Mouse (Mus musculus): Measurements from ENCODE around the gene Sv2c.
A peak's percentile ranks its signal among the peaks of the same experiment; 100 is the strongest.
"Not testable (repeated sequence)": the region's sequence is repeated elsewhere in the genome, so short reads cannot be mapped to it uniquely, and the experiment has no call there.

Gene Sv2c

DNA sequence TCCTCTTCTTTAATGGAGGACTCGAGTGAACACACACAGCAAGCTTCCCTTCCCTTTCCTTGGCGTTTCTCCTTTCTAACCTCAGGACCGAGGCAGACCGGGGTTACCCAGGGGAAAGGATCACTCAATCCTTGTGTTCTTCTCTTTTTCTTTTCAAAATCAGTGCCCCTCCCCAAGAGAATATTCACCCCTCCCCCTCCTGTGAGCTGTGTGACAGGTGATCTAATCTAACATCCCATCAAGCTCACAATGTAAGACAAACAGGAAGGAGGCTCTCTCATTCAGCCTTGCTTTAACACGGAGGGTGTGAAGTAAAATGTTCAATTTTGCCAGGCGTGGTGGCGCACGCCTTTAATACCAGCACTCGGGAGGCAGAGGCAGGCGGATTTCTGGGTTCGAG is 158.3 kb downstream of the Sv2c start:
- no peak for DNase-seq (ENCODE audit: low read depth in 1 of 2, low spot score in 2 of 2)

GRCm38 (mm10) chr13:95973368-95973958 is 158.9 kb downstream of the Sv2c start:
- peak in 1 of 2 experiments; percentile 18 for DNase-seq (ENCODE audit: low read depth in 1 of 2, low spot score in 2 of 2)

GRCm38 (mm10) chr13:95968031-95968430 is 164.3 kb downstream of the Sv2c start:
- not testable (repeated sequence) for DNase-seq (ENCODE audit: low read depth in 1 of 2, low spot score in 2 of 2)

DNA sequence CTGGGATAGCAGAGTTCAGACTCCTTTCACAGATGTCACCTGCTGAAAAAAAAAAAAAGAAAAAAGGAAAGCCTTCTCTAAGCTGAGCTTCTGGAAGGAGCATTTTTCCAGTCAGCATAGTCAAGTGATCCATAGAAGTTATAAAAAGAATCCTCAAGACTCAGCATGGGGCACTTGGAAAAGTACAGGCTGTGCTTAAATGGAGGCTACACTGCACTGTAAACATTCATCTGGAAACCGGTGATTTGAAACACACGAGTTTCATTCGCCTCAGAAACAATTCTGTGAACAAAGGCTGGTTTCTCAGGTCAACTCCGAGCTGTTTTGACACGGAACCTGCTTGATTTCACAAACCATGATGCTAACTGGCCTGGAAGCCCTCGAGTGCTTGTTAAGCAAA is 165.6 kb downstream of the Sv2c start:
- no peak for DNase-seq (ENCODE audit: low read depth in 1 of 2, low spot score in 2 of 2)

GRCm38 (mm10) chr13:95965596-95965995 is 166.8 kb downstream of the Sv2c start:
- DNase-seq (ENCODE audit: low read depth in 1 of 2, low spot score in 2 of 2), result no peak

GRCm38 (mm10) chr13:95965162-95965561 is 167.2 kb downstream of the Sv2c start:
- DNase-seq (ENCODE audit: low read depth in 1 of 2, low spot score in 2 of 2), result no peak

- DNase-seq (ENCODE audit: low read depth in 1 of 2, low spot score in 2 of 2), result no peak
These were observed 168.2 kb downstream of the Sv2c start for GRCm38 (mm10) chr13:95964226-95964625.

GRCm38 (mm10) chr13:95963671-95964070 is 168.7 kb downstream of the Sv2c start:
- DNase-seq (ENCODE audit: low read depth in 1 of 2, low spot score in 2 of 2), result no peak

- DNase-seq (ENCODE audit: low read depth in 1 of 2, low spot score in 2 of 2), result no peak
These were observed 170.5 kb downstream of the Sv2c start for GRCm38 (mm10) chr13:95961905-95962304.

GRCm38 (mm10) chr13:95961191-95961791 is 171.1 kb downstream of the Sv2c start:
- DNase-seq (ENCODE audit: low read depth in 1 of 2, low spot score in 2 of 2), result no peak

DNA sequence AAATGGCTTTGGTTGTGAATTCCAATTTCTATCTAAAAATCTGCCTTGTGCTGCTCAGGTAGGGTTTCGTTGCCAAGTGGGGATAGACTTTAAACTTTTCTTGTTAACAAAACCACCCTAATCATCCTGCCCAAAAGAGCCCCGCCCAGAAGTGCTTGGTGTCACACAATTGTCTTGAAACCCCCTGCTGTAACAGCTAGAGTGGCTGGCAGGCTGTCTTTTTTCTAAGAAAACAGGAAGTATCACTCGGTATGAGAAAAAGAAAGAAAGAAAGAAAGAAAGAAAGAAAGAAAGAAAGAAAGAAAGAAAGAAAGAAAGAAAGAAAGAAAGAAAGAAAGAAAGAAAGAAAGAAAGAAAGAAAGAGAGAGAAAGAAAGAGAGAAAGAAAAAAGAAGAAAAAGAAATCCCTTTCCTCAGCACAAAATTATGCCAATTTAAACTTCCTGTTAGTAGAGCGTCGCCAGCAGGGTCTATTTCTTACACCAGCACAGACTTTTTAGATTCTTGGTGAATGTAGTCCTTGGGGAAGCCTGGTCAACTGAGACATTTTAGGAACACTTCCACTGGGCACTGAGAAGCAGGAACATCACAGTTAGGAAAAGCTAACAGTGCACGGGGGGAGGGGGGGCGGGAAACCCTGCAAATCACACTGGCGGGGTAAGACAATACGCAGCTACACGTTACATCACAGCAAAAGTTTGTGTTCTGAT is 171.7 kb downstream of the Sv2c start:
- DNase-seq (ENCODE audit: low read depth in 1 of 2, low spot score in 2 of 2), result no peak

DNA sequence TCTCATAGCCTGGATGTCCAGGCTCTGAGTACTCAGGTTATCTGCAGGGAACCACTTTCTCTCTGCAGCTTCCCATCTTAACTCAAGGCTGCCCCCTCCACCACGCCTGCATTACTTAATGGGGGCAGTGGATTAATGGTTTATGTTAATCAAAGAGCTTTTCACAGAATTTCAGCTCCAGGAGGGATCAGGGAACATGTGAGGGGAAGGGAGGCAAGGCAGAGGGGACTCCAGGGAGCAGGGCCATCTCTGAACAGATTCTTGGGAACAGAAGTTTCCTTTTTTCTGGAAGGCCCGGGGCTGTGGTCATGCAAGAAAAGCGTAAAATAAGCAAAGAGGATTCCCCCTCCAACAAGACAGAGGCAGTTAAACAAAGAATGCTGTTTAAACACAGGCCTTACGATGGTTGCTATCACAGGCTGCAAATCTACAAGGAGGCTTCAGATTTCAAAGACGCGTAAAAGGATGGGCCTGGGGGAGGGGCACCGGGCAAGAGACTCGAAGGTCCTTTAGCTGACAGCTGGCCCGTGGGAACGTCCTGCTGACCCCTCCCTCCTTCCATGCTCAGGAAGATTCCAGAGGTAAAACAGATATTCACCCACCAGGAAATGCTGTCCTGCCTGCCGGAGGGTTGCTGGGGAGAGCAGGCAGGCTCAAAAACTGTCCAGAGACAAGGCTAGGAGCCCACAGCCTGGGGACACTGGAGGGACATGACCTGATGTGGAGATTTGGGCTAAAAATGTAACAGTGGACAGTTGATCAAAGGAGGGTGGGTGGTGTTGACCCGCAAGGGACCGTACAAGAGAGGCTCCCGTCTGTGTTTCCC is 172.5 kb downstream of the Sv2c start:
- no peak for DNase-seq (ENCODE audit: low read depth in 1 of 2, low spot score in 2 of 2)

DNA sequence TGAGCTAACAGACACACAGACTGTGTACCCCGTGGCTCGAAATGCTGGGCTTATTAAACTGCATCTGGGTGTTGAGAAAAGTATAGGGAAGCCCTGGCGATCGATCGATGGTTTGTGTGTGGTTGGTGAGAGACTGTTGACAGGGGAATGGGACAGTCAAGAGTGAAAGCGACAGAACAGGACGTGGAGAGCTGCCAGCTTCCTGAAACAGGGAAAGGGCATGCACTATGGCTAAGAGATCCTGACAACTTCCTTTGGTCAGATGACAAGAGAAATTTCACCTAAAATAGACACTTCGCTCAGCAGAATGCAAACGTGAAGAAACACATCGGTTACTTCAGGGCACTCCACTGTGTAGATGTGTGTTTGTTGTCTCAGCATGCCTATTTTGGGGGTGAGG is 175.2 kb downstream of the Sv2c start:
- DNase-seq (ENCODE audit: low read depth in 1 of 2, low spot score in 2 of 2), result no peak

DNA sequence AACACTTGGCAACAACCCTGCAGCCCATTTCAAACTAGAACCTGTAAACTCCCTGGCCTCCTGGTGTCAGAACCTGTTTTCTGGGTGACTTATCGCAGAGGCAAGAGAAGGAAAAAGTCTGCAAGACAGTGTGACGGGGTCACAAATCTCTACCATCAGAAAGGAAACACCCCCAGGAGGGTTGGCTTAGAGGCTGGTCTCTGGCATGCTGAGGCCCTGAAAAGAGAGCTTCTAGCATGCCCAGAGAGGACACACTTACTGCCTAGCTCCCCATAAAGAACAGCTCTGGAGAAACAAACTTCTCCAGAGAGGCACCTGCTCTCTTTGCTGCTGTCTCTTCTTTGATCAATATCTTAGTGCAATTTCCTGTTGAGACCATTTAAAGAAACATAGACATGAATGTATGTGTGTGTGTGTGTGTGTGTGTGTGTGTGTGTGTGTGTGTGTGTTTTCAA is 176.0 kb downstream of the Sv2c start:
- no peak for DNase-seq (ENCODE audit: low read depth in 1 of 2, low spot score in 2 of 2)

DNA sequence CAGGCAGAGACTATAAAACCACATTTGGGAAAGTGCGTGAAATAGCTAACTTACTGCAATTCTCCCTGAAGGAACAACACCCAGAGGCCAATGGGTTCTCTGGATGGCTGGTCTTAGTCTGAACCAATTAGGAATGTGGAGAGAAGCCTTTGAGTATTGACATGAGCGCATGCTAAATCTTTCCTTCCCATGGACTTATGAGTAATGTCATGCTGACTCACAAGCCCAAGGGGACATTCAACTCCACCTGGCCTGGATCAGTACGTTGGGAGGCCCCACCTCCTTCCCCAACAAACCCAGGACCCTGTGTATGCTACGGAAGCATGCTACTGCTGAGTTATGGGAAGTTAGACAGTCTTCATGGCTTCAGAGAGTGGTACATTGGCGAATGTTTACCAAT is 177.2 kb downstream of the Sv2c start:
- no peak for DNase-seq (ENCODE audit: low read depth in 1 of 2, low spot score in 2 of 2)

GRCm38 (mm10) chr13:95953636-95954035 is 178.7 kb downstream of the Sv2c start:
- no peak for DNase-seq (ENCODE audit: low read depth in 1 of 2, low spot score in 2 of 2)

- no peak for DNase-seq (ENCODE audit: low read depth in 1 of 2, low spot score in 2 of 2)
These were observed 180.1 kb downstream of the Sv2c start for GRCm38 (mm10) chr13:95952263-95952662.

GRCm38 (mm10) chr13:95951098-95951894 is 181.1 kb downstream of the Sv2c start:
- DNase-seq (ENCODE audit: low read depth in 1 of 2, low spot score in 2 of 2), result peak in 1 of 2 experiments; percentile 23

- DNase-seq (ENCODE audit: low read depth in 1 of 2, low spot score in 2 of 2), result no peak
These were observed 181.8 kb downstream of the Sv2c start for GRCm38 (mm10) chr13:95950434-95951091.

GRCm38 (mm10) chr13:95949356-95949755 is 183.0 kb downstream of the Sv2c start:
- no peak for DNase-seq (ENCODE audit: low read depth in 1 of 2, low spot score in 2 of 2)
